Mouse (Mus musculus) stomach, embryonic 14.5 days (tissue): Measurements from ENCODE around the gene Rnaseh2a. TPM values are rescaled to one million over a fixed set of nuclear protein-coding genes. Genes with fewer than 3 reads are reported as not detected.

Source experiments
- ATAC-seq: fragments of 200-750 bp; cut with Nextera tagmentation; 2 replicates; pipeline ENCODE4 v1.8.0; 2017; ENCODE audit warnings: low read depth, moderate TSS enrichment; ENCODE audit not compliant: insufficient number of reproducible peaks, insufficient read depth, low FRiP score
- H3K27ac ChIP-seq: fragments of 300-500 bp; sonication (generic); 2 replicates; pipeline ENCODE4 v1.5.1; 2014; ENCODE audit warnings: mild to moderate bottlenecking, low read length, moderate library complexity, mixed read lengths
- H3K27me3 ChIP-seq: fragments of 300-500 bp; sonication (generic); 2 replicates; pipeline ENCODE4 v1.6.1; 2014; ENCODE audit warnings: low read length, control low read depth, mixed read lengths; ENCODE audit not compliant: control insufficient read depth, insufficient read depth
- H3K36me3 ChIP-seq: fragments of 300-500 bp; sonication (generic); 2 replicates; pipeline ENCODE4 v1.6.1; 2014; ENCODE audit warnings: mild to moderate bottlenecking, control low read depth, low read length, moderate library complexity, mixed read lengths; ENCODE audit not compliant: control insufficient read depth, insufficient read depth
- H3K4me1 ChIP-seq: fragments of 300-500 bp; sonication (generic); 2 replicates; pipeline ENCODE4 v1.6.1; 2014; ENCODE audit warnings: low read length, control low read depth, mixed read lengths; ENCODE audit not compliant: control insufficient read depth, insufficient read depth
- H3K4me2 ChIP-seq: fragments of 300-500 bp; sonication (generic); replicated peaks from 2 replicates; pipeline ENCODE4 v1.6.1; 2014; ENCODE audit warnings: low read depth, low read length, control low read depth
- H3K4me3 ChIP-seq: fragments of 300-500 bp; sonication (generic); 2 replicates; pipeline ENCODE4 v1.5.1; 2014; ENCODE audit warnings: low read depth, low read length, control low read depth
- H3K9ac ChIP-seq: fragments of 300-500 bp; sonication (generic); replicated peaks from 2 replicates; pipeline ENCODE4 v1.6.1; 2014; ENCODE audit warnings: low read depth, mild to moderate bottlenecking, control low read depth, low read length, moderate library complexity, mixed read lengths
- H3K9me3 ChIP-seq: fragments of 300-500 bp; sonication (generic); 2 replicates; pipeline ENCODE4 v1.6.1; 2016; ENCODE audit warnings: low read depth, low read length, control low read depth; ENCODE audit not compliant: control insufficient read depth
- WGBS: fragments of 180-500 bp; shearing (Covaris S2); extraction: QIAGEN DNeasy Blood & Tissue Kit; methylation state at CpG from one replicate; pipeline ENCODE4 v1.1.7; 2014; 5-methylcytosine and 5-hydroxymethylcytosine counted together
- polyA plus RNA-seq: library from polyadenylated mRNA; unstranded; fragments of >200 nt; fragmentation: Nextera tagmentation; extraction: Ambion mirVana; gene quantifications from 2 replicates; pipeline ENCODE4 v1.2.1, GENCODE M21; 2014

Rnaseh2a gene
- polyA plus RNA-seq, 1 experiment from 2014 or later: 114 TPM

DNA sequence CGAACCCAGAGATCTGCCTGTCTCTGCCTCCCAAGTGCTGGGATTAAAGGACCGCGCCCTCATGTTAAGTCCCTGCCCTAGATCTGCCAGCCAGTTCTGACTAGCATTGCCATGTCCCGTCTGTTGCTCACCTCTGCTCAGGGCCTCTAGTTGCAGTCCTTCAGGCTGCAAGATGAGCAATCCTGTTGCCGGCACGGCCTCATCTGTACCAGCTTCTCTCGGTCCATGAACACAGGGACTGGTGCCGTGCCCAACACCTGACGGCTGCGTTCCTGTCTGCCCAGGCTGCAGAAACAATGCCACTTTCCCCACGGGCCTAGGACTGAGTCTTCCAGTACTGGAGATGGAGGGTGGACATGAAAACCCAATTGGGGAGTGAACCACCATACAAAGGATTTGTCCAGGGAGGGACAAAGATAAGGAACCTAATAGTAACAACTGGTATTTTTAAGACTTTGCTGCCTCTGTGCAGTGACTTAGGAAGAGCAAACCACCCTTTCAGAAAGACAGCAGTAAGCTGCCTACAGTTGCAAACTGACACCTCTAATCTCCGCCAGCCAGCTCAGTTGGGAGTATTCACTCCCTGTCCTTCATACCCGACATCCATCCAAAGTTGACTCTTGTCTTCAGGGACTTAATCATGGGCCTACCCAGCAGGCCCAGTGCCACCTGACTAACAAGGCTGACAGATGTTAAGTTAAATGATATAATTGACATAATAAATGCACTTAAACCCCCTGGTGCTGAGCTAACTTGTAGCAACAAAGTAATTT lies 1.8 kb downstream of the Rnaseh2a start:
- Histone ChIP-seq H3K9me3 (no peaks in the 10 kb centered on the region), H3K27ac (no peak overlapping the region), H3K27me3 (no peaks in the 10 kb centered on the region), H3K36me3 (peaks cover 18% of the 10 kb centered on the region), H3K9ac (no peak overlapping the region), H3K4me2 (peak overlapping the region; percentile 83; the same call in 1 of the 2 replicates), H3K4me1 (peaks cover 25% of the 10 kb centered on the region), H3K4me3 (no peak overlapping the region)
- ATAC-seq: no peak
- 90% methylated on average over 13 of the region's 13 CpGs for WGBS

DNA sequence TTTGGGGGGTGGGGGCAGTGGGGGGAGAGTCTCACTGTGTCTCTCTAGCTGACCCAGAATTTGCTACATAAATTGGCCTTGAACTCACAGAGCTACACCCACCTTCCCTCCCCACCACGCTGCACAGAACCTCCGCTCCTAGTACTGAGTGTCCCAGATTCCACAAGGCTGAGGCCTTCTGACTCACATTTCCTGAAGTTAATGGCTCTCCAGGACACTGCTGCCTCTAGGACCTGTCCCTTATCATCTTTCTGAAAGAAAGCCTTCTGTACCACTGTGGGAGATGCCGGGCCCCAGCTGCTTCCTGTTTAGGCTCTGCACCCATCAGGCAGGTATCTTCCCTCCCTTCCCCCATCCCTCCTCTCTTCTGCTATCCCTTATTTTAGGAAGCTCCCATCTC lies 3.0 kb downstream of the Rnaseh2a start:
- ATAC-seq: no peak
- H3K4me1 ChIP-seq: peaks cover 25% of the 10 kb centered on the region
- H3K27ac ChIP-seq: peak overlapping the region; percentile 29; the same call in 1 of the 2 replicates
- H3K4me3 ChIP-seq: no peak overlapping the region
- H3K9ac ChIP-seq: no peak overlapping the region
- 43% methylated on average over 3 of the region's 3 CpGs for WGBS
- H3K36me3 ChIP-seq: peaks cover 8% of the 10 kb centered on the region; the same call in 1 of the 2 replicates
- no peaks in the 10 kb centered on the region for H3K27me3 ChIP-seq
- H3K9me3 ChIP-seq: no peaks in the 10 kb centered on the region
- no peak overlapping the region for H3K4me2 ChIP-seq

DNA sequence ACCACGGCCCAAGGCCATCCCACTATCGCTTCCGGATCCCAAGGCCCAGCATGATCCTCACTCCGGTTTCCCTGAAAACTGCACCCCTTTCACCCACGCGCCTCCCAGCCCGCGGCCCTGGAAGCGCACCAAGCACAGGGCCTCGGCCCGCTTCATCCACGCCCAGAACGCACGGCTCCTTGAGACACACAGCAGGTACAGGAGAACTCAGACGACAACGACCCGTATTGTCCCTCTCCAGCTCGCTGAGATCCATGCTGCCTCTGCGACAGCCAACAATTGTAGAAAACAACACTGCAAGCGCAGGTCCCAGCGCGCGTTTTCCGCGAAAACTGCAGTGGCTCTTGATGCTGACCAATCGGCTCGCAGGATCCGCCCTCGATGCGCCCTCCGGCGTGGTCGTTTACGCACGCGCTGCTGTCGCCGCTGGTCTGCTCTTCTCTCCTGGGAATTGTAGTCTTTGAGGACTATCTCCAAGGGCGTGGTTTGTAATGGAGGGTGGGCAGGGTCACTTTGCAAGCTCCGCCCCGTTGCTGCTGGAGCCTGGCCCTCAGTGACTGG lies 3.8 kb downstream of the Rnaseh2a start:
- H3K27ac ChIP-seq: peak overlapping the region; percentile 59
- ATAC-seq: peak; percentile 90

DNA sequence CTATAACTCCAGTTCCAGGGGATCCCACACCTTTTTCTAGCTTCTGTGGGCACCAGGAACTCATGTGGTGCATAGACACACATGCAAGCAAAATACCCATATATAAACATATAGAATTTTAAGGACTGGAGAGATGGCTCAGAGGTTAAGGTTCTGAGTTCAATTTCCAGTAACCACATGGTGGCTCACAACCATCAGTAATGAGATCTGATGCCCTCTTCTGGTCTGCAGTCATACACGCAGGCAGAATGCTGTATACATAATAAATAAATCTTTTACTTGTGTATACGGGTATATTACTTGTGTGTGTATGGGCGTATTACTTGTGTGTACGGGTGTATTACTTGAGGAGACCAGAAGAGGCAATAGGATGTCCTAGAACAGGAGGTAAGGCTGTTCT lies 5.6 kb downstream of the Rnaseh2a start:
- Histone ChIP-seq H3K4me3 (no peak overlapping the region), H3K27me3 (no peaks in the 10 kb centered on the region), H3K9me3 (no peaks in the 10 kb centered on the region), H3K4me2 (no peak overlapping the region), H3K9ac (no peak overlapping the region), H3K4me1 (peaks cover 17% of the 10 kb centered on the region), H3K36me3 (no peaks in the 10 kb centered on the region; the same call in 1 of the 2 replicates), H3K27ac (no peak overlapping the region)
- no peak for ATAC-seq
- 85% methylated on average over 4 of the region's 4 CpGs for WGBS

More for the DNA sequence above, 3.8 kb downstream of the Rnaseh2a start:
- Histone ChIP-seq H3K9ac (peak overlapping the region; percentile 68), H3K4me3 (peak overlapping the region; percentile 61), H3K4me2 (peak overlapping the region; percentile 94), H3K9me3 (no peaks in the 10 kb centered on the region), H3K27me3 (no peaks in the 10 kb centered on the region), H3K36me3 (no peaks in the 10 kb centered on the region; the same call in 1 of the 2 replicates), H3K4me1 (peaks cover 21% of the 10 kb centered on the region)
- WGBS: under 1% methylated on average over 41 of the region's 41 CpGs

DNA sequence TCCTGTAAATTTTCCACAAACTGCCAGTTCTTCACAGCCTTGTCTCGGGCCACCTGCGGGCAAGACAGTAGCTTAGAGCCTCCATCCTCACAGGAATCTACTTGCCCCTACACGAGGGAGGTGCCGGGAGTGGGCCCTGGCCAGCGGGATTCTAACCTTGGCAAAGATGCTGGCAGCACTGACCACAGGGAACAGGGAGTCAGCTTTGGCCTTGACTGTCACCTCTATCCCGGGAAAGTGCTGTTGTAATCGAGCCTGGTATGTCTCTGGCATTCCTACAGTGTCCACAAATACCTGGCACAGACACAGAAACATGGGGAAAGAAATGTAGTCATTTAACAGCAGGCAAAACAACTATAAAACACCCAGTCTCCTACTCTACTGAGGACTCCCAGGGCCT lies 9.8 kb downstream of the Rnaseh2a start:
- 94% methylated on average over 7 of the region's 7 CpGs for WGBS
- no peaks in the 10 kb centered on the region for H3K27me3 ChIP-seq
- H3K4me3 ChIP-seq: no peak overlapping the region
- no peak overlapping the region for H3K4me2 ChIP-seq
- no peak overlapping the region for H3K9ac ChIP-seq
- H3K9me3 ChIP-seq: no peaks in the 10 kb centered on the region
- H3K36me3 ChIP-seq: peaks cover 8% of the 10 kb centered on the region; the same call in 1 of the 2 replicates
- H3K27ac ChIP-seq: no peak overlapping the region
- ATAC-seq: no peak
- H3K4me1 ChIP-seq: no peaks in the 10 kb centered on the region

DNA sequence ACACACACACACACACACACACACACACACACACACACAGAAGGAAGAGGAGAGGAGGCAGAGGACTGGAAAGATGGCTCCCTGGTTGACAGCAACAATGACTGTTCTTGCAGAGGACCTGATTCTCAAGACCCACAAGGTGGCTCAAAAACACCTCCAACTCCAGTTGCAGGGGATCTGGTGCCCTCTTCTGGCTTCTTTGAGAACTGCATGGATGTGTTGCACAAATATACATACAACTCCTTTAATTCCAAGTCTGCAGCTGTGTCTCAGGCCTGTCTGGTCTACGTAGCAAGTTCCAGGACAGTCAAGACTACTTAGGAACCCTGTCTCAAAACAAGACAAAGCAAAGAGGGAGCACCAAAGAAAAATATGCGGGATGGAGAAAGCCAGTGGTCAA lies 12.8 kb downstream of the Rnaseh2a start:
- whole genome bisulfite sequencing: 50% methylated on average over 2 of the region's 2 CpGs
- Histone ChIP-seq H3K4me1 (no peaks in the 10 kb centered on the region), H3K9ac (no peak overlapping the region), H3K4me3 (no peak overlapping the region), H3K27me3 (no peaks in the 10 kb centered on the region), H3K9me3 (no peaks in the 10 kb centered on the region), H3K36me3 (peaks cover 8% of the 10 kb centered on the region; the same call in 1 of the 2 replicates), H3K4me2 (no peak overlapping the region), H3K27ac (no peak overlapping the region)
- no peak for ATAC-seq

DNA sequence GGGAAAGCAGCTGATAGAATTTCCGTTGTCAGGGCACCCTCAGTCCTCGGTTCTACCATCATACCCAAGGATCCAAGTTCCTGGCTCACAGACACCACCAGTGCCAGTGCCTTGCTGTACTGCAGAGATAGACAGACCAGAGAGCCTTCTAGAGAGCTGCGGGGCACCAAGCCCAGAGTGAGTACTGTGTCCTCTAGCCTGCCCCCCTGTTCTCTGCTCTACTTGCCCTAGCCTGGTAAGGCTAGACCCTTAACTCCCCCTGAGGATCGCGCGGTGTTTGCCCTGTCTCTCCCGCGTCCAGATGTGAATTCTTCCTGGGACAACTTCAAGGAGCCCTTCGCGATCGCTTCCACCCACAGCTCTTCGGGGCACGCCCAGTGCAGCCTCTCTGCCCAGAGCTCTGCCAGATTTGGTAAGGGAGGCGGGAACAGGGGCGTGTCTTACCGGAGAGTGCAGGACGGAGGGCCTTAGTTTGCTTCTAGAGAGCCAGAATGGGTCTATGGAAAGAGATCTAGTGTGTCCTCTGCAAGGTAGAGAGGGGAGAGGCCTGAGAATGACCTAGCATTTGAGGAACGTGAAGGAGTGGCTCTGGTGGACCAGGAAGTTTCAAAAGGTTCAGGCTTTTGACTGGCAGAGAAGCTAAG lies 16.8 kb downstream of the Rnaseh2a start:
- no peak overlapping the region for H3K4me3 ChIP-seq
- no peak overlapping the region; the same call in 1 of the 2 replicates for H3K4me2 ChIP-seq
- no peak overlapping the region for H3K9ac ChIP-seq
- H3K9me3 ChIP-seq: no peaks in the 10 kb centered on the region
- whole genome bisulfite sequencing: 8% methylated on average over 18 of the region's 18 CpGs
- peak; percentile 46; the same call in 1 of the 2 replicates for ATAC-seq
- H3K27me3 ChIP-seq: no peaks in the 10 kb centered on the region
- no peaks in the 10 kb centered on the region for H3K4me1 ChIP-seq
- H3K27ac ChIP-seq: no peak overlapping the region
- peaks cover 3% of the 10 kb centered on the region; the same call in 1 of the 2 replicates for H3K36me3 ChIP-seq

DNA sequence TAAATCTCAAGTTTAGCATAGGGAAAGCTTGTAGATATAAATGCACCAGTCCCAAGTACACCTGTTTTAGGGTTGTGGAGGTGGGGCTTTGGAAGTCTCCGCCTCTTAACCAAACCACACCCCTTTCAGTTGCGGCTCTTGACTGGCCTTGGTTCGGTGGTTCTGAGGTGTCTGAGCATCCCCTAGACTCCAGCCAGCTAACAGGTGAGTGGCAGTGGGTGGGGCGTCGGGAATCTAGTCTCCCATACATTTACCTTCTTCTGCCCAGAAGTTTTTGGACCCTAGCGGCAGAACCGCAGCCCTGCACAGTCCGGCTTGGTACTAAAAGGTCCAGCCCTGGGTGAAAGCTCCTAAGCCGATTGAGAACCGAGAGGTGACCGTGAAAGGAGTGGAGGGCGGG lies 19.8 kb downstream of the Rnaseh2a start:
- Histone ChIP-seq H3K27me3 (peaks cover 24% of the 10 kb centered on the region), H3K4me1 (0 out of 2 replicates have a peak, but pooled peaks cover 6% of the 10 kb centered on the region), H3K36me3 (no peaks in the 10 kb centered on the region), H3K4me2 (no peak overlapping the region), H3K27ac (no peak overlapping the region), H3K9me3 (no peaks in the 10 kb centered on the region), H3K9ac (no peak overlapping the region), H3K4me3 (no peak overlapping the region)
- WGBS: 18% methylated on average over 12 of the region's 12 CpGs
- ATAC-seq: no peak
